Mouse (Mus musculus): ENCODE results near the gene Olfr433.
"Not testable (repeated sequence)": the region's sequence is repeated elsewhere in the genome, so short reads cannot be mapped to it uniquely, and the experiment has no call there.

Olfr433 gene

DNA sequence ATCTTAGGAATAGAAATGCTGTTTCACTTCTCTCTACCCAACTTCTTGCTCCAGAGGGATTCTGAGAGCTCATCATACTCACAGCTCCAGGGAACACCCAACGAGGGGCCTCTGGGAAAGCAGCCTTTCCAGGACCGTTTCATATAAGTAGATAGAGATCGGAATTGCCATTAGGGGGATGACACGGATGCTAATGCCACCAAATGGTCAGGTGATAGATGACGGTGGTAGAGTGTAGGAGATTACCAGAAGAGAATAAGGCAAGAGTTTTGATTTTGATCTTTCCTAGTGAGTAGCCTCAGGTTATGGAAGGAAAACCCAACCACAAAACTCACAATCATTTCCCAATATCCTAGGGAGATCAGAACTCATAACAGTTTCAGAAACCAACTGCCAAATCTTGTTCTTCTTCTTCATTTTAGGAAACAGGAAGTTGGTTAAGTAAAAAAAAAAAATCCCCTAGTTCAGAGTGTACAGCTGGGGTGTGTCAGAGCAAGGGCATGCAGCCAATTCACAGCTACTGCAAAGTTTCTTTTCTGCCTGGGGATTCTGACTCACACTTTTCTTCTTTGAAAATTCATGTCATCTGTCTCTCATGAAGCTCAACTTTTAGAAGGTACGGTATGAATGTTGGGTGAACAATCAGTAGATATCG lies at the start of gene Olfr433:
Olfr433 (plus strand) TSS at position 183 of the 655 bp plus-strand sequence.
- DNase-seq (ENCODE audit: low read depth), result peak; percentile 77

DNA sequence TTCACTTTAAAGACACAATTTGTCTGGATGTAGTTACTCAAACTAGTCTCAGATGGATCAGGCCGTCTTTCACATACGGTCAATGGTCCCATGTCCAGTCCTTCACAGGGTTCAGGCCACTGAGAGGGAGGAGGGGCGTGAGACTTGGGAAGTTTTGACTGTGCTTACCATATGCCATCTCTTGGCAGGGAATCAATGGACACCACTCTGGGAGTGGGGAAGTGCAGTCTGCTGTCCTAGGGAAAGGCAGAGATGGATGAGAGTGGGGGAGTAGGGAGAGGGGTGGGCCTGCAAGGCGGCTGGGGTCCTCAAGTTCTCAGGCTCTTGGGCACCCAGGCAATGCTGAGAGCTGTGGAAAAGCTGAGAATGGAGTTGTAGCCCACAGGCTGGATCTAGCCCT lies 45.5 kb upstream of the Olfr433 start:
- no peak for DNase-seq (ENCODE audit: low read depth)

DNA sequence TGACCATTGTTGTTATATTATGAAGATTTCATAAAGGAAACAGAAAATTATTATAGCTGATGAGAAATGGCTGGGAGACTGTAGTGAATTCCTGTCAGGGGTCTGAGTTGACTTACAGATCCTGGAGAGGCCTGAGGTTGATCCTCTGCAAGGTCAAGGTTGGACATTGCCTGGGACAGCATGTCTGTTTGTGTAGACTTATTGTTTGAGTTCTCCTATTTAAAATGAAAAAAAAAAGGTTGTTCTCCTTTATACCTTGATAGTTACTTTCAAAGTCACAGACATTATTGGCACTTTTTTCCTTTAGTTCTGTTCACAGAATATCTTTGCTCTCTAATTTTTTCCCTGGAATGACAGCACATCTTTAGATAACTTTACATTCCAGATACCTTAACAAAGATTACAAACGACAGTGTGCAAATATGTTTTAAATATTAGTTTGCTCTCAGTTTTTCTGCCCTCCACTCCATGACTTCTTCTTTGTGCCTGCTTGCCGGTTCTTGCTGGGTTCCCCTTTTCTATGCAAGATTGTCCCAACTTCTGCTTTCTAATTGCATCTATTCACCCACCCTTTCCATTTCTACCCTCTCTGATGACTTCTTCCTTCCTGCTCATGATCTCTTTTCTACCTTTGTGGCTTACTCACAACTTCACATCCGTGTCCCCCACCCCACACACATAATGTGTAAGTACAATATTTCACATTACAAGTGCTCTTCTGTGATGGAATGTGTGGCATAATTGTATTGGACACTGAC lies 36.0 kb upstream of the Olfr433 start:
- not testable (repeated sequence) for DNase-seq (ENCODE audit: low read depth)

DNA sequence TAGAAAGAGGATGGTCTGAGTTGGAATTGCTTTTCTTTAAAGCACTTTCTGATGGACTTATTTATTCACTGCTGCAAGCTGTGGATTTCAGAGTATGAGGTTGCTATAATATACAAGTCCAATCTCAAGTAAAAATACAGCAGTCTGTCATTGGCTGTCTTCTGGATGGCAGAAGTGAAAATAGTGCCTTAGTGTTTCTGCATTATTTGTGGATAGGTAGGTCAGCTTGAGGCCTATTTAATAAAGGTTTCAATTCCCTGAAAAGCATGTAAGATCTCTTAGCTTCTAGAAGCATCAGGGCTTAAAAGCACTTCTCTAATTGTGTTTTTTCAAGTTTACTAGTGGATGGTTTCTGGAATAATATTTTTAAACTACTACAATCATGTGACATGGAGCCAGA lies 33.5 kb upstream of the Olfr433 start:
- DNase-seq (ENCODE audit: low read depth), result not testable (repeated sequence)

DNA sequence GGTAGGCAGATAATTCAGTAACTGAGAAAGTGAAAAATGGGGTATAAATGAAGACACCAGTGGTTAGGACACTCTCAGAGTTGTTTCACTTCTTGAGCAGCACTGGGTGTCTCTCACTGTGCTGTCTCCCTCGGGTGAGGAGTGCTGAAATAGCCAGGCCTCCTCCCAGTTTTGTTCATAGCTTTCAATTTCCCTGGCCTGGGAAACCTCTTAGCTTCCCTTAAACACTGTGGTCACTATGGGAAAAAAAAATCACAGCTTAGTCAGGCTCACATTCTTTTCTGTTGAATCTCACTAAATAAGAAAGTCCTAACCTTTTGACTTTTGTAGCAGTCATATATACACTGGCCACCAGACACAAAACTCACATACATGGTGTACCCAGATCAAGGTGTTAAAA lies 8.8 kb upstream of the Olfr433 start, which contains the start of gene Ifi205:
Ifi205 (minus strand) TSS at position 113 of the 400 bp plus-strand sequence.
- DNase-seq (ENCODE audit: low read depth), result no peak

DNA sequence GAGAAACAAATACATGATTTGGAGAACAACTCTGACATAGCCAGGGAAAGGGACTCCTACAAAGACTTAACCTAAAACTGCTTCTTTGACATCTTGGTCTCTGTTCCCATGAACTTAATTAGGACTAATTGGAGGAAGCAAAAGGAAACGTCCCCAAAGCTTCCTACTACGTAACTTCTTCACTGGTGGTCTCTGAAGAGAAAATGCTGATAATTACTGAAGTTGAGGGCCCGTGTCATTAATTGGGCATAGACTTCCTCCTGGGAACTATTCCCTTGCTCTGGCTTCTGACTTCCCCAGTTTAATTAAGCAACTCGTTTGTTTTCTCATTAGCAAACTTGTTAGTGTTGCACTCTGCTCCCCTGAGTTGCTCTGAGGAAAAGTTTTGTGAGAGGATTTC lies 4.7 kb upstream of the Olfr433 start:
- no peak for DNase-seq (ENCODE audit: low read depth)

DNA sequence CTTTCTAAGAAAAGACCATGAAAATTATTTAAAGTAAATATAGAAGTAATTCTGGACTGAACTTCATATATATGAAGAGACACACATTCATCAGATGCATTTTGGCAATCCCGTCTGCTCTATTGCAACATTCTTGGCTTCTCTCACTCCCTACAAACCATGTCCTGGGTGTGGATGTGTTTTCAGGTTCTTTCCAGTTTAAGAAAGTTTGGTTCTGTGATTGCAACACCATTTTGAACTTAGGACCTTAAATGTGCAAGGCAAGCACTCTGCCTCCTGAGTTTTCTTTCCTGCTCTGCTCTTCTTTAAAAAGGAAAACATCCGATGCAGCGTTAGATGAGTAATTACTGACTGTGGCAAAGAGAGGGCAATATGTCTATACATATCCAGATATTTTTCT lies 2.0 kb upstream of the Olfr433 start:
- no peak for DNase-seq (ENCODE audit: low read depth)

DNA sequence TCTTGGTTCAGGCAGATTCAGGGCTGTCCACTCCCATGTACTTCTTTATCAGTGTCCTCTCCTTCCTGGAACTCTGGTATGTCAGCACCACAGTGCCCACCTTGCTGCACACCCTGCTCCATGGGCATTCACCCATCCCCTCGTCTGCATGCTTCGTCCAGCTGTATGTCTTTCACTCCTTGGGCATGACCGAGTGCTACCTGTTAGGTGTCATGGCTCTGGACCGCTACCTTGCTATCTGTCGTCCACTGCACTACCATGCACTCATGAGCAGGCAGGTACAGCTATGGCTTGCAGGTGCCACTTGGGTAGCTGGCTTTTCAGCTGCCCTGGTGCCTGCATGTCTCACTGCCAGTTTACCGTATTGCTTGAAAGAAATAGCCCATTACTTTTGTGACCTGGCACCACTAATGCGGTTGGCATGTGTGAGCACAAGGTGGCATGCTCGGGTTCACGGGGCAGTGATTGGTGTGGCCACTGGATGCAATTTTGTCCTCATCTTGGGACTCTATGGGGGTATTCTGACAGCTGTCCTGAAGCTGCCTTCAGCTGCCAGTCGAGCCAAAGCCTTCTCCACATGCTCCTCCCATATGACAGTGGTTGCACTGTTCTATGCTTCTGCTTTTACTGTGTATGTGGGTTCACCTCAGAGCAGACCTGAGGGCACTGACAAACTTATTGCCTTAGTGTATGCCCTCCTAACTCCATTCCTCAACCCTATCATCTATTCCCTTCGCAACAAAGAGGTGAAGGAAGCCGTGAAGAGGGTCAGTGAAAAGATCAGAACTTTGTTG lies 1.8 kb downstream of the Olfr433 start:
- DNase-seq (ENCODE audit: low read depth), result not testable (repeated sequence)

DNA sequence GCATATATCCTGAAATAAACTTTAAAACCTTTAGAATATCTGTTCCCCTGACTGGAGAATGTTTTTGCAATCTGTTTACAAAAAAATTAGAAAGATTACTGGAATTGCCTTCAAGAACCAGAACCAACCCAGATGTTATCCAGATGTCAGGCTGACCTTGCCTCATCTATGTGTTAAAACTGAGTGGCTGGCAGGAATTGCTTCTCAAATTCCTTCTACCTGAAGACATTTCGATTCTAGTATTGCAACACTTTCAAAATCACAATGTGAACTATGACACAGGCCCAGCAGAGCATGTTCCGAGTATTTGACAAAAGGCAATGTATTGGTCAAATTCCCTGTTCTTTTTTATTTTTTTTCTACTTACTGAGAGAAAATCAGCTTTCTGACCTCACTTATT lies 3.9 kb downstream of the Olfr433 start:
- DNase-seq (ENCODE audit: low read depth), result no peak

DNA sequence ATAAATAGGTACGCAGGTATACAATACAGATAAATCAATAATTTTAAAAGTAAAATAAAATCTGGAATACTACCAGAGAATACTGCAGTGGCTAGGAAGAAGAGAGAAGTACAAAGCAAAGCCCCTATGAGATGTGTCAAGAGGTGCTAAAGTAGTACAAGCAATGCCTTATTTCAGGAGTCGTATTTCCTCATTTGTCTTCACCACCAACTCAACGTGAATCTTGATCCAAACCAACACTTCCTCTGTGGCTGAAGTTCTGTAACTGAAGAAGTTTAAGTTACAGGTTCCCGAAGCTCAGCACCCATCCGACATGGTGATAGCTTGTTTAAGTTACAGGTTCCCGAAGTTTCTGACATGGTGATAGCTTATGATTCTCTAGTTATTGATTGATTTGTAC lies 7.7 kb downstream of the Olfr433 start:
- DNase-seq (ENCODE audit: low read depth), result not testable (repeated sequence)

DNA sequence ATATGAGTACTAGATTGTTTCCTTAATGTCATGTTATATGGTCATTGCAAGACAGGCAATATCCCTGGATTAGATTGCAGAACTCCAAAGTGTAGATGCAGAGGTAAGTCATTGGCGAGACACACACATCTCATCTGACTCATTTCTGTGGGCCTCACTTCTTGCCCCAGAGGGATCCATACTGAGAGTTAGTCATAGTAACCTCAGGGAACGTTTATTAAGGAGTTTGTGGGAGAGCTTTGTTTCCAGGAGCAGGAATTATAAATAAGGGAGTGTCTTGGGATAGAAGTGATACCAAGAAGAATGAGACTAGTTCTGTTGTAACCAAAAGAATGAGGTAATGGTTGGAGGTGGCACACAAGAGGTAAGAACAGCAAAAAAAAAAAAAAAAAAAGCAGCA lies 8.4 kb downstream of the Olfr433 start, which contains the start of gene Olfr432:
Olfr432 (plus strand) TSS at position 313 of the 400 bp plus-strand sequence.
- no peak for DNase-seq (ENCODE audit: low read depth)

DNA sequence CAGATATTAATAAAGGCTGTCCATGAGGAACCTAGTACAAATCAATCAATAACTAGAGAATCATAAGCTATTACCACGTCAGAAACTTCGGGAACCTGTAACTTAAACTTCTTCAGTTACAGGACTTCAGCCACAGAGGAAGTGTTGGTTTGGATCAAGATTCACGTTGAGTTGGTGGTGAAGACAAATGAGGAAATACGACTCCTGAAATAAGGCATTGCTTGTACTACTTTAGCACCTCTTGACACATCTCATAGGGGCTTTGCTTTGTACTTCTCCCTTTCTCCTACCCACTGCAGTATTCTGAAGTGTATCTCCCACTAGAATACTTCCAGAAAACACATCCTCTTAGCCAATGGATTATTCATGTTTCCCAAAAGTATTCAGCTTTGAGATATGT lies 8.9 kb downstream of the Olfr433 start:
- not testable (repeated sequence) for DNase-seq (ENCODE audit: low read depth)

DNA sequence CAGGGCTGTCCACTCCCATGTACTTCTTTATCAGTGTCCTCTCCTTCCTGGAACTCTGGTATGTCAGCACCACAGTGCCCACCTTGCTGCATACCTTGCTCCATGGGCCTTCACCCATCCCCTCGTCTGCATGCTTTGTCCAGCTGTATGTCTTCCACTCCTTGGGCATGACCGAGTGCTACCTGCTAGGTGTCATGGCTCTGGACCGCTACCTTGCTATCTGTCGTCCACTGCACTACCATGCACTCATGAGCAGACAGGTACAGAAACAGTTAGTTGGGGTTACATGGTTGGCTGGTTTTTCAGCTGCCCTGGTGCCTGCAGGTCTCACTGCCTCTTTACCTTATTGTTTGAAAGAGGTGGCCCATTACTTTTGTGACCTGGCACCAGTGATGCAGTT lies 10.0 kb downstream of the Olfr433 start:
- DNase-seq (ENCODE audit: low read depth), result no peak

DNA sequence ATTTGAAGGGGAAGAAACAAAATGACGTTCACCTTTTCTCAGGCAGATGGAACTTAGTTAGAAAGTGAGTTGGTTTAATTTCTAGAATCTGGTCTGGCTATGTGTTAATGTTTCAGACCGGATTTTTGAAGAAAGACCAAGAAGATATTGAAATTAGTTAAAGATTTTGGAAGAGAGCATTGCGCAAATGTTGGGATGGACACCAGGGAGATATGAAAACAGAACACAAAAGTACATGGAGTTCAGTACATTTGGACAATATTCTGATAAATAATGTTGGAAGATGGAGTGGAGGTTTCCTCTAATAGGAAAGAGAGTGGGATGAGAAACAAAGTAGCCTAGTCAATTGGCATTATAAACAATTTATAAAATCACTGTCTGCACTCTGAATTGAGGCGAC lies 11.0 kb downstream of the Olfr433 start:
- no peak for DNase-seq (ENCODE audit: low read depth)

DNA sequence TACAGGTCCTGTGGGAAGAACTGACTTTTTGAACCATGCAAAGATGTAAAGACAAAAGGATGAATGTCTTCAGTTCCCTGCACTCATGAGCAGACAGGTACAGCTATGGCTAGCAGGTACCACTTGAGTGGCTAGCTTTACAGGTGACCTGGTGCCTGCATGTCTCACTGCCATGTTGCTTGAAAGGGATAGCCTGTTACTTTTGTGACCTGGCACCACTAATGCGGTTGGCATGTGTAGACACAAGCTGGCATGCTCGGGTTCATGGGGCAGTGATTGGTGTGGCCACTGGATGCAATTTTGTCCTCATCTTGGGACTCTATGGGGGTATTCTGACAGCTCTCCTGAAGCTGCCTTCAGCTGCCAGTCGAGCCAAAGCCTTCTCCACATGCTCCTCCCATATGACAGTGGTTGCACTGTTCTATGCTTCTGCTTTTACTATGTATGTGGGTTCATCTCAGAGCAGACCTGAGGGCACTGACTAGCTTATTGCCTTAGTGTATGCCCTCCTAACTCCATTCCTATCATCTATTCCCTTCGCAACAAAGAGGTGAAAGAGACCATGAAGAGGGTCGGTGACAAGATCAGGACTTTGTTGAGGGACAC lies 11.5 kb downstream of the Olfr433 start:
- no peak for DNase-seq (ENCODE audit: low read depth)

DNA sequence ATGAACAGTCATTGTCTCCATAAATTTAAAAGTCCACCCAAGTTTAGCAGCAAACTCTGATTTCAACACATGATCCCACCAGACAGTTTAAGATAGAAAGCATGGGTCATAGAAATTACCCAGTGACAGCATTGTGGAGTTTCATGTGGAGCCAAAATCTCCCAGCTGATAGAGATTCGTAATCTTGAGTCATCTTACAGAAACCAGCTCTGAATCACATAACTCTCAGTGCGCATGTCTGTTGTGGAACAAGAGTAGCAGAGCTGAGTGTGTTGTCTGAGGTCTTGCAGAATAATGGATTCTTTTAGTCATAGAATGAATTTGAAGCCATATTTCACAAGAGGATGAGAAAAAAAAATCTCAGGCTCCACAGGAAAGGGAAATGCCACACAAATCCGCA lies 12.5 kb downstream of the Olfr433 start:
- no peak for DNase-seq (ENCODE audit: low read depth)

DNA sequence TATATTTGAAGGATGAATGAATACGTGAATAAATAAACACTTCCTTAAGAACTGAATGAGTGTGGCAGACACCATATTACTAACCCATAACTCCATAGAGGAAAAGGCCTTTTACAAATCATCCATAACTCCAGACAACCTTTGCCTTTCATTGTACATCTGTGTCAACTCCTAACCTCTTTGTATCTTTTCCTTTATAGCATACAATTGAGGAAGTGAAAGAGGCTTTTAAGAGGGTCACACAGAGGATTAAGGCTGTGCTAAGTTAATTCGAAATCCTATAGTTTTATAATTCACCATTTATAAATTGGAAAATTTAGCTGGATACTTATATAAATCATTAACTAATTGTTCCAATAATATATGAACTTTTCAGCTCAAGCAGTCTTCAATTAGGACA lies 14.7 kb downstream of the Olfr433 start:
- DNase-seq (ENCODE audit: low read depth), result no peak

DNA sequence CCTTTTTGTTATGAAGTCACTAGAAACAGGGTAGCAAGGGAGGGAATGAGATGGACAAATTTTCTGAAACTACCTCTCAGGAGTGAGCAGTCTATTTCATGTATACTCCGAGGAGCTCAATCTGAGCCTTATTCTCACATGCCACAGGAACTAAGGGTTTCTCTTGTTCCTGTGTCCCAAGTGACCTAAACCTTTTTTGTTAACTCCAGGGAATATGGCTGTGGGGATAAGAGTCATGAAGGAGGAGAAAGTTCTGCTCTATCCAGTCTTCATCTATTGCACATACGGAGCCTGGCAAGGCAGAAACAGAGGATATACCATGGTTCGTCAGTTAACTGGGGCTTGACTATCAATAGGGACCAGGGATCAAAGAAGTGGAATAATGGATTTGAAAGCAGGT lies 25.8 kb downstream of the Olfr433 start, which contains the start of gene Olfr430:
Olfr430 (plus strand) TSS at position 301 of the 400 bp plus-strand sequence.
- no peak for DNase-seq (ENCODE audit: low read depth)

DNA sequence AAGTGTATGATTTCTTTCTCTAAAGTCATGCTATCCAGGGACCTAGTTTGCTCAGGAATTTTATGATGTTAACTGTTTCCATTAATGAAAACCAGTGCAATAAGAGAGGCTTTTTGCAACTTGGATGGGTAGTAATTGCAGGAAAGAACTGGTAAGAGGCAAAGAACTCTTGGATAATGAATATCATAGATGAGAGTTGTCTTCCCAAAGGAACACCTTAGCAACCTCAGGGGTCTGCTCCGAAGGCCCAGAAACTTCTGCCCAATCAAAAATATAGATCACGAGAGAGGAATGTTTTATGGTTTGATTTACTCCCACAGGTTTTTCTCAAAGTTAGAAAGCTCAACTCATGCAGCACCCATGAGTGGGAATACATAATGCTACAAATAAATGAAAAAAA lies 43.5 kb downstream of the Olfr433 start, which contains the start of gene Olfr429:
Olfr429 (plus strand) TSS at position 301 of the 400 bp plus-strand sequence.
- DNase-seq (ENCODE audit: low read depth), result no peak
